Mouse (Mus musculus) limb, embryonic 12.5 days (tissue): ENCODE data around the gene Ephx1. TPM values are rescaled to one million over a fixed set of nuclear protein-coding genes. Genes with fewer than 3 reads are reported as not detected.
"Not testable (repeated sequence)": the region's sequence is repeated elsewhere in the genome, so short reads cannot be mapped to it uniquely, and the experiment has no call there.

Experiments
- ATAC-seq: fragments of 200-750 bp; cut with Nextera tagmentation; 2 replicates; pipeline ENCODE4 v1.8.0; 2017; ENCODE audit warnings: low read depth, moderate TSS enrichment; ENCODE audit not compliant: insufficient number of reproducible peaks, insufficient read depth, low FRiP score, low TSS enrichment
- H3K27ac ChIP-seq: fragments of 300-500 bp; sonication (generic); 2 replicates; pipeline ENCODE4 v1.5.1; 2016; ENCODE audit warnings: mild to moderate bottlenecking, moderate library complexity
- H3K27me3 ChIP-seq: fragments of 300-500 bp; sonication (generic); 2 replicates; pipeline ENCODE4 v1.6.1; 2016; ENCODE audit warnings: mild to moderate bottlenecking, moderate library complexity
- H3K36me3 ChIP-seq: fragments of 300-500 bp; sonication (generic); 2 replicates; pipeline ENCODE4 v1.6.1; 2016; ENCODE audit warnings: mild to moderate bottlenecking, moderate library complexity
- H3K4me1 ChIP-seq: fragments of 300-500 bp; sonication (generic); replicated peaks from 2 replicates; pipeline ENCODE4 v1.6.1; 2016
- H3K4me2 ChIP-seq: fragments of 300-500 bp; sonication (generic); 2 replicates; pipeline ENCODE4 v1.6.1; 2016; ENCODE audit warnings: mild to moderate bottlenecking, moderate library complexity
- H3K4me3 ChIP-seq: fragments of 300-500 bp; sonication (generic); replicated peaks from 2 replicates; pipeline ENCODE4 v1.5.1; 2016; ENCODE audit warnings: mild to moderate bottlenecking
- H3K9ac ChIP-seq: fragments of 300-500 bp; sonication (generic); replicated peaks from 2 replicates; pipeline ENCODE4 v1.6.1; 2016; ENCODE audit warnings: mild to moderate bottlenecking, moderate library complexity
- H3K9me3 ChIP-seq: fragments of 300-500 bp; sonication (generic); 2 replicates; pipeline ENCODE4 v1.6.1; 2016; ENCODE audit warnings: mild to moderate bottlenecking, moderate library complexity
- WGBS: fragments of 180-500 bp; shearing (Covaris S2); methylation state at CpG from one replicate; pipeline ENCODE4 v1.1.7; 2016; 5-methylcytosine and 5-hydroxymethylcytosine counted together
- polyA plus RNA-seq: library from polyadenylated mRNA; unstranded; fragments of >200 nt; fragmentation: Nextera tagmentation; extraction: Ambion mirVana; gene quantifications from 2 replicates; pipeline ENCODE4 v1.2.1, GENCODE M21; 2016

The Ephx1 gene
- polyA plus RNA-seq, 1 experiment from 2014 or later = 1.6 TPM

DNA sequence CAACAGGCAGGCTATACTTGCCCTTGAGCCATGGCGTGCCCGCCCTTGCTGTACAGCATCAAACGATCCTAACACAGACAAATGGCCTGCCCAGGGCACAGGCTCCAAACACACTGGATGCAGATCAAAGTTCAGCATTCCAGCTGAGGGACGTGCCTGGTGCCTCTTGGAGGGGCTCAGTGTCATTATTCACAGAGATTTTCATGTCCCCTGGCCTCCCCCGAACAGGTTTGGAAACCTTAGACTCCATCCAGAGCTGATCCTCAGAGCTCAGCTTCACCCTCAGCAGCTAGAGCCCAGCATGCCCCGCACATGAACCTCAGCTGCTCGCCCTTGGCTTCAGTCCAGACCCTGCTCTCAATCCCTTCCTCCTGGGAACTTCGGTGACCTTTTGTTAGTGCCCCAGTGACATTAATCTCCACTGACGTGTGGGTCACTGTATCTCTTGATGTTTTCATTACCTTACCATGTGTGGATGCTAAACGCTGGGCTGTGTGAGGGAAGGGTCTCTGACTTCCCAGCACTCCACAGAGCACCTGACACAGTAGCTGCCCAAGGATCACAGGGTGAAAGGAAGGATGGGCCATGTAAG, 20.1 kb downstream of the Ephx1 start:
- Histone ChIP-seq H3K27ac (peak overlapping the region; percentile 35), H3K9me3 (no peaks in the 10 kb centered on the region), H3K27me3 (0 out of 2 replicates have a peak, but pooled peaks cover 4% of the 10 kb centered on the region), H3K4me1 (peaks cover 12% of the 10 kb centered on the region), H3K4me2 (no peak overlapping the region), H3K4me3 (no peak overlapping the region), H3K9ac (no peak overlapping the region), H3K36me3 (no peaks in the 10 kb centered on the region)
- peak; percentile 81 for ATAC-seq
- 14% methylated on average over 10 of the region's 10 CpGs for WGBS

DNA sequence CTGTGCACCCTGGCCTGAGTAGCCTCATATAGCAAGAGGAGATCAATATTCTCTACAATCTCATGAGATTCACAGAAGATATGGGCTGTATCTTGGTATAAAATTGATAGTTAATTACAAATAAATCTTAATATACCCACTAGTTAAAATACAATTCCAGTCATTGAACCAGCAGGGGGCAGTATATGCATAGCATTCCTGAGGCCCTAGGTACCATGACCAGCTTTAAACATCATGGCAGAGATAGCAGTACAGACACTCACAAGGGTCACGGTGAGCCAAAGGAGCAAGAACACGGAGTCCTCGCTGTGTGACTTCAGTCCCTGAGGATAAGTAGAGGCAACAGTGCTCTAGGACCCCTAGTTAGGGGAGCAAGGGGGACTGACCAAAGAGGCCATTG, 28.6 kb downstream of the Ephx1 start:
- peaks cover 4% of the 10 kb centered on the region; the same call in 1 of the 2 replicates for H3K27me3 ChIP-seq
- no peak overlapping the region for H3K4me2 ChIP-seq
- no peak for ATAC-seq
- H3K27ac ChIP-seq = no peak overlapping the region
- no peak overlapping the region for H3K4me3 ChIP-seq
- H3K4me1 ChIP-seq = no peaks in the 10 kb centered on the region
- 58% methylated on average over 3 of the region's 3 CpGs for WGBS
- no peaks in the 10 kb centered on the region for H3K9me3 ChIP-seq
- H3K36me3 ChIP-seq = no peaks in the 10 kb centered on the region
- no peak overlapping the region for H3K9ac ChIP-seq

DNA sequence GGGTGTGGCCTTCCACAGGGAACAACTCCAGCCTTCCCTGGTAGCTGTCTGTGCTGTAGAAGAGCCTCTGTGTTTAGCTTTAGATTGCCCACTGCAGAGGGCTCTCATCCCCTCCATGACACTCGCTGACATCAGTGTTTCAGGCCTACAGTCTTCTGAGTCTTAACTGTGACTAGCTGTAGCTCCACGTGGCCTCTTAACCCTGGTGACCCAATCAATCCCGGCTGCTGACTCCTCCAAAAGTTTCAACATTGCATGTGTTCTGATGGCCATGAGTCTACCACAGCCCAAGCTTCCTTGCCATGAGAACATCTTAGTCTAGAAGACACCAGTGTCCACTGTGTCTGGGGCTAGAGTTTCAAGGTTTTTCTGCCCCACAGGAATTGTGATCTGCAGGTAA, 30.0 kb downstream of the Ephx1 start:
- H3K27ac ChIP-seq = no peak overlapping the region
- H3K4me3 ChIP-seq = no peak overlapping the region
- no peaks in the 10 kb centered on the region for H3K4me1 ChIP-seq
- H3K27me3 ChIP-seq = no peaks in the 10 kb centered on the region; the same call in 1 of the 2 replicates
- H3K36me3 ChIP-seq = no peaks in the 10 kb centered on the region
- H3K9me3 ChIP-seq = no peaks in the 10 kb centered on the region
- WGBS = 52% methylated on average over 3 of the region's 3 CpGs
- no peak for ATAC-seq
- H3K9ac ChIP-seq = no peak overlapping the region
- H3K4me2 ChIP-seq = no peak overlapping the region

DNA sequence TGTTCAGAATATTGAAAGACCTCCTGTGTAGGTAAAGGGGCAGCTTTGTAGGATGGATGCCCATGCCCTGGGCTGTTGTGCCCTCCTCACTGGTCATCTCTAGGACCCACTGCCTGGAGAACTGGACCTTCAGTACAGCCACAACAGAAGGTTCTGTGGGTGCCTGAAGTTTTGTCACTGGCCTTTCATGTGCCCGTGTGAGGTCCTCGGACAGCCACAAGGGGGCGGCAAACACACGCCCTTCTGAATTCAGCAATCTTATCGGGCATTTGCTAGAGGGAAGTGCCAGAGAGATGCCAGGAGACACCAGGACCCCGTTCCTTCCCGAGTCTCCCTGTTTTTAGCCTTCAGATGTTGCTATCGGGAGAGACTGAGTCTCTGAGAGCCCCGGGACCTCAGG, 32.9 kb downstream of the Ephx1 start:
- no peaks in the 10 kb centered on the region for H3K36me3 ChIP-seq
- WGBS = 4% methylated on average over 9 of the region's 9 CpGs
- no peak overlapping the region for H3K4me2 ChIP-seq
- no peaks in the 10 kb centered on the region; the same call in 1 of the 2 replicates for H3K27me3 ChIP-seq
- H3K9me3 ChIP-seq = no peaks in the 10 kb centered on the region
- ATAC-seq = no peak
- no peak overlapping the region for H3K27ac ChIP-seq
- no peak overlapping the region for H3K4me3 ChIP-seq
- no peaks in the 10 kb centered on the region for H3K4me1 ChIP-seq
- H3K9ac ChIP-seq = no peak overlapping the region

DNA sequence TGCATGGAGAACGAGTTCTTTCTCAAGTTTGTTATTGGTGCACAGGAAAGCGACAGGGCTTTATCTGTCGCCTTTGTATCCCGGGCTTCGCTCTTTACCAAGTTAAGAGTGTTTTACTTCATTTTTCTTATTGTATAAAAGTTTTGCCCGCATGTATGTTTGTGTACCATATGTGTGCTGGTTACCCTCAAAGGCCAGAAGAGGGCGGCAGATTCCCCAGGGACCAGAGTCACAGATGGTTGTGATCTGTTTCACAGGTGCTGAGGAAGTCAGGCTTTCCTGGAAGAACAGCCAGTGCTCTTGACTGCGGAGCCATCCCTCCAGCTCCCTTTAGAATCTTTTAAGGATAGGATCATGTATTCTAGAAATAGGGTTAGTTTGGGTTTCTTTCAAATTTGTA, 34.0 kb downstream of the Ephx1 start:
- Histone ChIP-seq H3K4me2 (no peak overlapping the region), H3K9ac (no peak overlapping the region), H3K9me3 (no peaks in the 10 kb centered on the region), H3K27me3 (no peaks in the 10 kb centered on the region; the same call in 1 of the 2 replicates), H3K4me3 (no peak overlapping the region), H3K4me1 (no peaks in the 10 kb centered on the region), H3K36me3 (no peaks in the 10 kb centered on the region), H3K27ac (no peak overlapping the region)
- ATAC-seq = no peak
- 86% methylated on average over 8 of the region's 8 CpGs for WGBS

DNA sequence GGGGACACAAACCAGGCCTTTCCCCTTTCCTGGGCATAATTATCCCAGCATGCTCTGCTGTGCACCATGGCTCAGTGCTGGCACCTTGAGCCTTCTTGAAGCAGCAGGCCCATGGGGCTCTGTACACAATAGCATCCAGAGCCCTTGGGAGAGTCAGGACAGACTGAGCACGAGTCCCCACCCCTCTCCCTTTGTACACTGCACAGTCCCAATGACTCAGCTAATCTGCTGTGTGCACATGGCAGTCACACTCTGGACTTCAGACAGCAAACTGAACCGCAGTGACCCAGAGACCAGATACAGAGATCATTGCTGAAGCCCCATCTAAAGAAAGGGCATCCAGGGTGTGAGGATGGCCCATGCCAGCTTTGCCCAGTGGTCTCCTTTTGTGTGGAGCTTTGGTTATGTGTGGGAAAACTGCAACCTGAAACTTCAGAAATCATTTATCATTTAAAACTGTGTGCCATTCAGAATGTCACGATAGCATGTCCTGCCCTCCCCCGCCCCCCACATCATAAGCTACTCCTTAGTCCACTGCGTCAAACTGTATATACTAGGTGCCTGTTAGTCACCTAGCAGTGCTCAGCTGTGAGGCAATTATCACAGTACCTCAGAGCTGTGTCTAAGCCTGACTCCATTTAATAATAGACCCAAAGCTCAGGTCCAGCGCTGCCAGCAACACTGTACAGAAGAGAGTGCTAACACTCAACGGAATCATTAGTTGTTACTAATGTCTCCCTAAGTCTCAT, 39.2 kb downstream of the Ephx1 start:
- H3K9me3 ChIP-seq, H3K27me3 ChIP-seq, H3K9ac ChIP-seq, H3K4me1 ChIP-seq, H3K4me3 ChIP-seq, H3K27ac ChIP-seq, H3K4me2 ChIP-seq, ATAC-seq, H3K36me3 ChIP-seq: not testable (repeated sequence)
- 84% methylated on average over 7 of the region's 7 CpGs for WGBS

DNA sequence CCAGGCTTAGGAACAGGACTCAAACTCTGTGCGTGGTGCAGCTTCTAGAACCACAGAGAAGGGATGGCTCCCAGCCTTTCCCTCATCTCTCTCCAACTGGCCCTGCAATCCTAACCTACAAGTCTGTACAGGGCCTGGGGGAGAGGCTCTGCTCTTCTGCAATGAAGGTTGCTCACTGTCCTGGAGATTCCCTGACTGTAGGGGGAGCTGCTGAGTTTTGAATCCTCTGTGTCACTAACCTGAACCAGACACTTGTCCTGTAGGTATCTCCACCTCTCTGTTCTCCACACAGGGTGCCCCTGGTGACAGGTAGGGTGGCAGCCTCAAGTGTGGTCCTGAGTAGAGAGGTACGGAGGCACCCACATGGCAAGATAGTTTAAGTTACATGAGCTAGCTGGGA, 40.2 kb downstream of the Ephx1 start:
- 61% methylated on average over 2 of the region's 2 CpGs for whole genome bisulfite sequencing
- no peak overlapping the region for H3K27ac ChIP-seq

DNA sequence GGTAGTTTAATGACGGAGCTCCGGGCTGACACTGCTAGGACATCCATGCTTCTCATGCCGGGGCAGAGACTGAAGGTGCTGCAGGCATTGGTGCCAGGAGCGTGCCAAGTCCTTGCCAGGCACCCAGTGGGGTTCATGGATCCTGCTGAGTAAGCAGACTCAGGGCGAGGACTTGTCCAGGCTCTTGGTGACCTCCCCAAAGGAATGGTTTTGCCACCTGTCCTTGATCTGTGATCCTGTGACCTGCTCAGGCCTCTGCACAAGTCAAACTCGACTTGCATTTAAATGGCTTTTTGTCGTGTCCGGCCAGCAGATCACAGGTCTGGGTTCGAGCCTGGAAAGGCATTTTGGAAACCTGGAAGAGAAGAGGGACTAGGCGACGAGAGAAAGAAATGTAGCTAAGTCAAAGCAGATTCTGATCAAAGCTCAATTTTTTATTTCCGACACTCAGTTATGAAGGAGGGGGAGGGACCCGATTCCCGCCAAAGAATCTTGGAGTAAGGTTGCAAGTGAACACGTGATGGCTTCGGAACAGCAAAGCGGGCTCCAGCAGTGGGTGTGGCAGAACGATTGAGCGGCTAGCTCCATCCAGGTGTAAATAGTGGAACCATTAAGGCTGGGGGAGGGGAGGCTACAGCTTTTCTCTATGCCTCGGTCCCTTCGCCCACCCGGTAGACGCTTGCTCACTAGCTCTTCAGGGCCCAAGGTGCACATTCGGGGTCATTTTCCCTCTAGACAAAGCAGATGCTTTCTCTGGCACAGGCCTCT, 41.0 kb downstream of the Ephx1 start:
- no peak overlapping the region for H3K4me2 ChIP-seq
- no peak overlapping the region for H3K4me3 ChIP-seq
- no peak overlapping the region for H3K9ac ChIP-seq
- WGBS = 82% methylated on average over 24 of the region's 24 CpGs
- no peak overlapping the region for H3K27ac ChIP-seq
- ATAC-seq = no peak
- no peaks in the 10 kb centered on the region for H3K9me3 ChIP-seq
- H3K36me3 ChIP-seq = no peaks in the 10 kb centered on the region
- H3K27me3 ChIP-seq = no peaks in the 10 kb centered on the region
- H3K4me1 ChIP-seq = no peaks in the 10 kb centered on the region

More for the DNA sequence above, 40.2 kb downstream of the Ephx1 start:
- H3K4me1 ChIP-seq = no peaks in the 10 kb centered on the region
- no peaks in the 10 kb centered on the region for H3K27me3 ChIP-seq
- no peaks in the 10 kb centered on the region for H3K9me3 ChIP-seq
- no peak for ATAC-seq
- H3K9ac ChIP-seq = no peak overlapping the region
- H3K36me3 ChIP-seq = no peaks in the 10 kb centered on the region
- no peak overlapping the region for H3K4me3 ChIP-seq
- H3K4me2 ChIP-seq = no peak overlapping the region

DNA sequence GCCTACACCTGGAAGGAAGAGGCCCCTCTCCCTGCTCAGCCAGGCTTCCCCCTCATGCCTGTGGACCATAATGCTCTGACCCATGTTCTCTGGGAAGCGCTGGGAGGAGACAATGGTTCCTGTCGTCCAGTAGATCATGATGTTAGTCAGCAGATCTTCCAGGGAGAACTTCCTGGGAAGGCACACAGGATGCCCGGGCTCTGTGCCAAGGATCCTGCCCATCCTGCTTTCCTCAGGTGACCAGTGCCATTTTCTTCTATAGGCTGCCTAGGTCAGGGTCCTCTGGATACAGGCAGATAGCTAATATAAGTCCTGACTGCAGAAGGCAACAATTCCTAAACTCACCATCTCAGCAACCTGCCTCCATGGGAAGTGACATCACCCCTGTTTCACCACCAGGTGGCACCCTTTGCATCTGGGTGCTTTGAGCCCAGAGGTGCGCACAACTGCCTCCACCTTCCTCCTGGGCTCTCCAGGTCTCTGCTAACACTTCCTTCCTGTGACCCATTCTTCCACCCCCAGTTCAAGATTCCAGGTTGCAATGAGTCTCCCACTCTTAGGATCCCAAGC, 44.5 kb downstream of the Ephx1 start:
- H3K27ac ChIP-seq = no peak overlapping the region
- WGBS = 63% methylated on average over 4 of the region's 4 CpGs

DNA sequence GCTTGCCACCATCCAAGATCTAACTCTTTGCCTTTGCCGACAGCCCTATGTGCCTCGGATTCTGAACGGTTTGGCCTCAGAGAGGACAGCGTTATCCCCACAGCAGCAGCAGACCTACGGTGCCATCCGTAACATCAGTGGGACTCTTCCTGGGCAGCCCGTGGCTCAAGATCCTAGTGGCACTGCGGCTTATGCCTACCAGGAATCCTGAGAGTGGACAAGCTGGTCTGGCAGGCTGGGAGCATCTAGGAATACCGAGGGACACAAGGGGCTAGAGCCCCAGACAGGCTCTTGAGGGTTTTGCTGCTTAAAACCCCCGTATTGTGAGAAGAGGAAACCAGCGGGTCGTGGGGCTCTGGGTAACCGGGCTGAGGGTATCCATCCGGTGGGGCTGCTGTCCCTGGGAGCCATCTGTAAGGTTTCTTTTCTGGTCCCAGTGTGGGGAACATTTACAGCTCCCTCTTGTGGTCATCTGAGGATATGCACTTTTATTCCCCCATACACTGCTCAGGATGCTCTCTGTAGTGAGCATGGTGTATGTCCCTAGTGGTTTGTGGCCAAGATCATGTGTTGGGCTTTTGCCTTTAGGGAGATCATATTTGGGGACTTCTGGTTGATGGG, 46.5 kb downstream of the Ephx1 start:
- H3K27me3 ChIP-seq = no peaks in the 10 kb centered on the region
- no peak overlapping the region for H3K4me3 ChIP-seq
- no peak overlapping the region for H3K9ac ChIP-seq
- peak; percentile 27; the same call in 1 of the 2 replicates for ATAC-seq
- WGBS = 63% methylated on average over 14 of the region's 14 CpGs
- peaks cover 30% of the 10 kb centered on the region; the same call in 1 of the 2 replicates for H3K36me3 ChIP-seq
- H3K4me2 ChIP-seq = no peak overlapping the region
- H3K9me3 ChIP-seq = no peaks in the 10 kb centered on the region
- H3K27ac ChIP-seq = no peak overlapping the region
- no peaks in the 10 kb centered on the region for H3K4me1 ChIP-seq

More for the DNA sequence above, 44.5 kb downstream of the Ephx1 start:
- Histone ChIP-seq H3K27me3 (no peaks in the 10 kb centered on the region), H3K4me1 (no peaks in the 10 kb centered on the region), H3K4me2 (no peak overlapping the region), H3K4me3 (no peak overlapping the region), H3K9me3 (no peaks in the 10 kb centered on the region), H3K9ac (no peak overlapping the region), H3K36me3 (peaks cover 19% of the 10 kb centered on the region; the same call in 1 of the 2 replicates)
- no peak for ATAC-seq

DNA sequence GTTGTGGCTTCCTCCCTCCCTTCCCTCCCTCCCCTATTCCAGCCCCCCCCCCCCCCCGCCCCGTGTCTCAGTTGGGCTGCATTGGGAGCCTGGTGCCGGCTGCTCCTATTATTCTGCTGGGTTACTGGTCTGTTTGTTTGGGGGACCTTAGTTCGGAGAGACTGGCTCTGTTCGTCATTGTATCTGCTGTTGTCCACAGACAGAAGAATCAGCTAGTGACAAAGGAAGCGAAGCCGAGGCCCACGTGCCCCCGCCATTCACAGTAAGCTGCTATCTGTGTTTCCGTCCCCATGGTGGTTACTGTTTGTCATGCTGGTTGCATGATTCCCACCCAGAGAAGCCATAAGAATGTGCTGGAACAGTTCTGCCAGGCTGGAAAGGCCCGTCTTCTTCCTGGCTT, 47.8 kb downstream of the Ephx1 start:
- Histone ChIP-seq H3K4me1 (no peaks in the 10 kb centered on the region), H3K27ac (no peak overlapping the region), H3K9ac (no peak overlapping the region), H3K27me3 (no peaks in the 10 kb centered on the region), H3K9me3 (no peaks in the 10 kb centered on the region), H3K4me3 (no peak overlapping the region), H3K36me3 (peaks cover 41% of the 10 kb centered on the region; the same call in 1 of the 2 replicates), H3K4me2 (no peak overlapping the region)
- ATAC-seq = no peak
- 82% methylated on average over 10 of the region's 11 CpGs for WGBS
